Mouse (Mus musculus) erythroblast, adult 5-6 weeks (primary cell): ENCODE results near the gene P3h4. TPM values are rescaled to one million over a fixed set of nuclear protein-coding genes. Genes with fewer than 3 reads are reported as not detected.

Experiments
- ATAC-seq: replicated peaks from 2 replicates; pipeline ENCODE4 v1.8.0; 2016; ENCODE audit warnings: moderate number of reproducible peaks, mild to moderate bottlenecking, moderate TSS enrichment, inconsistent platforms; ENCODE audit not compliant: poor library complexity, low FRiP score, severe bottlenecking
- total RNA-seq, 2 experiments: library from RNA; stranded (forward) in 1 of 2; stranded (reverse) in 1 of 2; fragments of 150-400 nt in 1 of 2; fragments of 200-764, 138-1000 nt in 1 of 2; gene quantifications; 2 replicates each; pipeline versions ENCODE4 v1.2.3 to v1.2.4; 2015 to 2017; ENCODE audit warnings: low replicate concordance in 2 of 2

Gene P3h4
- not detected in 2 replicates for total RNA-seq (2015; ENCODE audit: low replicate concordance)
- total RNA-seq (2017; ENCODE audit: low replicate concordance) = not detected in 2 replicates

DNA sequence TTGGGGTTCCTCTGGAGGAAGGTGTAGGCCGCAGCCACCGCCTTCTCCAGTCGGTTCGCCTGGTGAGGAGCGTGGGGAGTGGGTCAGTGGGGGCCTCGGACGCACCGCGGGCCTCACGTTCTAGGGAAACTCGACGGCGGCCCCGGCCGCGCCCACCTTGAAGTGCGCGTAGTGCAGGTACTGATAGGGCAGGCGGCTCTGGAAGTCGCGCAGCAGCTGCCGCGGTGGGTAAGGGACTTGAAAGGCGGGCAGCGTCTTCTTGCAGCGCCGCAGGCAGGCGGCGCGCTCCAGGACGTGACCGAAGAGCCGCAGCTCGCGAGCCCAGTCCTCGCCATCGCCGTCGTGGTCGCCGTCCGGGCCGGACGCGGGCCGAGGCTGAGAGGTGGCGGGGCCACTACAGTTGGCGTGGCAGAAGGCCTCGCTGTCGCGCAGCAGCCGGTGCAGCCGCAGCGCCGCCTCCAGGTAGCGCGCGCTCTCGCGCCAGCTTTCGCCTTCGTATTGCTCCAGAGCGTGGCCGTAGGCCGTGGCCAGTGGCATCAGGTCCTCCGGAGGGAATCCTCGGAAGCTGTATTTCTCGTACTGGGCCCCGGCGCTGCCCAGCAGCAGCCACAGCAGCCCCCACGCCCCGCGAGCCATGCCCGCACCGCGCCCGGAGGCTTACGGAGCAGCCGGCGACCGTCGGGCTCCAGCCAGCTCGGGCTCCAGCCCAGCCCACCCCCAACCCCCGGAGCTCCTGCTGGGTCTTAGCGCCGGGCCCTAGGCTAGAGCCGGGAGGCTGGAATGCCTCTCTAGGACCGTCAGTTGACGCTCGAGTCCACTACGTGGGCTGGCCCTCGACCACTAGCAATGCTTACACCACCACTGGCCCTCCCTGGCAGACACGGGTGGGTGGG lies at the start of gene P3h4:
Gene P3h4 (minus strand): TSS at position 816 of the 893 bp plus-strand sequence.
- no peak for ATAC-seq

DNA sequence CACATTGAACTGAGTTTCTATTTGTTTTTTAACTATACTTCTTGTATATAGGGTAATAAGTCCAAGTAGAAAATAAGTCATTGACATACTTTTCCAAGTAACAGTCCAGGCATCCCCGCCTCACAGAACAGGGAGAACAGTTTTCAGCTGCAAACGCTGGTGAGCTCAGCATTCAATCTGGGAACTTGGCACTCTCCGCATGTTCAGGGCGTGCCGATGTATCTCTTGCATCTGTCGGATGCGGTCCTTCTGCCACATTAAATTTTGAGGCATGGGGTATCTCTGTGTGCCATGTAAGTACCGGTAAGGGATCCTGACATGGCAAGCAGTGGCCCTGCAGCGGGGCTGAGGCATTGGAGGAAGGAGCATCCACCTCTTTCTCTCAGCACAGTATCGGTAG lies 48.1 kb upstream of the P3h4 start:
- no peak for ATAC-seq

DNA sequence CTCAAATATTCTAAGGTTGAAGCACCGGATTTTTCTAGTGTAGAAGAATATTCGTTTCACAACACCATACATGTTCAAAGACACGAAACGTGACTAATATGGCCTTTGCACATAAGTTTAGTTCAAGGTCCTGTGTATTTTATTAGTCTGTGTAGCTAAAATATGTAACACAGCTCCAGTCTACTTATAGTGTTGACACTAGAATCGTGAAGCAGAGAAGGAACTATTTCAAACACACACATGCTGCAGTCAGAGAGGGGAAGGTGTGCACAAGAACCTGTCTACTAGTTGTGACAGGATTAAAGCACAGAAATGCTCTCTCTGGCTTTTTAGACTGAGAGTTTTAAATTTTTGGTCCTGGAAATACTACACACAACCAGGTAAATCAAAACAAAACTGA lies 43.1 kb upstream of the P3h4 start:
- ATAC-seq = no peak

DNA sequence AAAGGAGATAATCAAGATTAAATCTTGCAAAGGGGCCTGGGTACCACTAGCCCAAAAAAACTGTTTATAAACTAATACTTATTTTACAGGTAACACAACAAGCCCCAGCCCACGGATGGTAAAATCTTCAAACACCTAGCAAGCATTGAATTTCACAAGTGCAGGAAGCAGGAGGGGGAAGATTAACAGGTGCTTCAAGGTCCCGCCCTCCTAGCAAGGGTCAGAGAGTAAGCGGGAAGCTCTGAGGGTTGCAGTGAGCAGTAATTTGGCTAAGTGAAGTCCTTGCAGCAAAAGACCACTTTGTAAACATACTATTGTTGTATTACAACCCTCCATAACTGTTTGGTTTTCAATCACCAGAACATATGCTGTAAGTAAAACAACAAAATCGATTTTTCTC lies 42.6 kb upstream of the P3h4 start:
- ATAC-seq = no peak

DNA sequence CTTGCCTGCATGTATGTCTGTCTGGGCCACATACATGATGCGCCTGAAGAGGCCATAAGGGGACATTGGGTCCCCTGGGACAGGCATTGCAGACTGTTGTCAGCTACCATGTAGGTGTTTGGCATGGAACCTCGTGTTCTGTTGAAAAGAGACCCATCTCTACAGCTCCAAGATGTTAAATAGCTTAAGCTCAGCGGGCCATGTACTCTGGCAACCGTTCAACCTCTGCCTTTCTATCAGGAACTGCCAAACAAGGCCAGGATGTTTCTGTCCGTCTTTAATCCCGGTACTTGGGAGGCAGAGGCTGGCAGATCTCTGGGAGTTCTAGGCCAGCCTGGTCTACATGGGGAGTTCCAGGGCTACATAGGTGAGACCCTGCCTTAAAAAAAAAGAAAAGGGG lies 28.0 kb upstream of the P3h4 start:
- ATAC-seq = no peak

DNA sequence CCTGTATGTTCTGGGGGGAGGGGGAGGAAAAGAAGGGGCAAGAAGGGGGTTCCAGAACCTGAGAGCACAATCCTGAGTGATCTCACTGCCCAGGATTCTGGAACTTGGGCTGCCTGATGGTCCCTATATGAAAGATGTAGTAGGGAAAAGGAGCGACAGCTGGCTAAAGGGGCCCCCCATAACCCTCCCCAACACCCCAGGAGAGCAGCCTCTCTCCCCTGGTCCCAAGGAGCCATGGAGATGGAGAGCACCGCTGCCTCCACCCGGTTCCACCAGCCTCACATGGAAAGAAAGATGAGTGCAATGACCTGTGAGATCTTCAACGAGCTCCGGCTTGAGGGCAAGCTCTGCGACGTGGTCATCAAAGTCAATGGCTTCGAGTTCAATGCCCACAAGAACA lies 27.2 kb upstream of the P3h4 start, which contains the start of the genes Nt5c3b and Klhl10:
Gene Nt5c3b (minus strand): TSS at position 12 of the 400 bp plus-strand sequence.
Gene Klhl10 (plus strand): TSS at position 121 of the 400 bp plus-strand sequence.
- ATAC-seq = no peak

DNA sequence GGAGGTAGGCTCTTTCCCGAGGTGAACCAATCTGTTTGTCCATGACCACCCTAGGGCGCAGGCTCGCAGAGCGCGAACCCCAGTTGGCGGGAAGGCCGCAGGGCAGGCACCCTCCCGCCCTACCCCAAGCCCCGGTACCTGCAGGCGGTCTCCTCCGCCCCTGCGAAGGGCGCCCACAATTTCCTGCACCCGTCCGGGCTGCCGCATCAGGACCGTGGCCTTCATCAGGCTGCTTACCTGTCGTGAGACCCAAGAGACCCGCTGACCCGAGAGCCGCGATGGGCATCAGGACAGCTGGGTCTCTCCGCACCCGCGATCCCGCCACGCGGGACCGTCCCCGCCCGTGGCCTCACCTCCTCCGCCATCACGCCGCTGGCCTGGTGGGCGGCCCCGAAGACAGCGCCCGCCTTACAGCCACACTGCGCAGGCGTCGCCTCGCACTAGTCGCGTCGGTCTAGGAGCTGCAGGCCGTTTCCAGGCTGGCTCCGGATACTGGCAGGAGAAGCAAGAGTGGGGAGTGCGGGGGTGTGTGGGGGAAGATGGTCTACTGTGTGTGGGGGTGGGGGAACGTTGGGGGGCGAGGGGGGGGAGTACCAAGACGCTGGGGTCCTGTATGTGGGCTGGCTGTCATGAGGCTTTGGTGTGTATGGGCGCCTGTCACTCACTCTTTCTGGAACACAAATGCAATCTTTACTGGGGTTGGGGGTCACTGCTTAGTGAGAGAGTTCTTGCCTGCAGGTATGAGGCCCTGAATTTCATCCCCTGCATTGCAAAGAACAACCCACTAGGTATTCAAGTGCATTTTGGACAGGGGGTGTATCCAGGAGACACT lies 26.3 kb upstream of the P3h4 start:
- ATAC-seq = peak; percentile 85

DNA sequence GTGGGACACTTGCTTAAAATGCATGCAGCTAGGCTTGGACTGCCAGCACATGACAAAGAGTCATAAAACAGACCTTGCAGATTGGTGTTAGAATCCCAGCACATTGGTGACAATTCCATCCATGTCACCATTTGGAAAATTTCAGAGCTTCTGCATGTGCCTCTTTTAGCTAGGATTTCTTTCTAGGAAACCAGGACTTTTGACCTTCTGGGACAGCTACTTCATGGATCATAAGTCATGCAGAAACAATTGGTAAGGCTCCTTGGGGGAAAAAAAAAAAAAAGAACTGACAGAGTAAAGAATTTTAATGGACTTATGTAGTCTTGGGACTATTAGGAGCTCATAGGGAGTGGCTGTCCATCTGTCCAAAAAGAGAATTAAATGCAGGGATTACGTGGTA lies 23.3 kb upstream of the P3h4 start:
- ATAC-seq = no peak

DNA sequence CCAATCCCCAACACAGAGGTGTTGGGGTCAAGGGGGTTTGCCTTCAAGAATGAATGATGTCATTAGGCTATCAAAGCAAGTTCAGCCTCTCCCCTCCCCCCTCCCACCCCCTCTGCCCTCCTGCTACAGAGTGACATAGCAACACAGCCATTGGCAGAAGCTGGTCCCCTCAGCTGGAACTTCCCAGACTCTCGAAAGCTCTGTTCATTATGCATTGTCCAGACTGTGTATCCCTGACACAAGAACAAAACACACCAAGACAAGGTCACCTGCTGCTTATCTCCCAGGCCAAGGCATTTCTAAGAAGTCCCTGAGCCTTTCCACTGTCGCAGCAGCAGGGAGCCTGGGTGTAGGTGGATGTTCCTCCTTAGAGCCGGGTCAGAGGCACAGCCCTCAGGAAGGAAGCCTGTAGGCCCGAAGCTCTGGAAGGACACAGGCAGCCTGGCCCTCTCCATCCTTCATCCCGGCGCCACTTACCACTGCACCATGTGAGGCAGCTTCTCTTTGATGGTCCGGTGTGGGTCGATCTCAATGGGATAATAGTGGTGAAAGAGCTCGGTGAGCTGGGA lies 21.1 kb upstream of the P3h4 start:
- no peak for ATAC-seq

DNA sequence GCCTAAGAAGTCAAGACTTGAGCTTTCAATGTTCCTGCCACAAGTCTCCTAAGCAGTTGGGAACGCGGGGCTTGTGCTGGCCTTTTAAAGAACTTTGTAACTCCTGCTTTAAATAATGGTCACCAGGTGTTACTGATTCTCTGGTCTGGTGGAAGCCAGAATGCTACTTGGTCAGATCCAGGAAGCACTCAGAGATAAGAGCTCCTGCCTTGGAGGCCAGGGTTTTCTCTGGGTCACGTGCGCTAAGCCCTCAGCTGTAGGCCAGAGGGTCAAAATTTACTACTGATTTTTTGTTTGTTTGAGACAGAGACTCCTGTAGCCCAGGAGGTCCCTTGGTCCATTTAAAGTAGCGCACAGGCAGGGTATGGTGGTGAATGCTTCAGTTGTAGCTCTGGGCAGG lies 17.4 kb upstream of the P3h4 start:
- ATAC-seq = no peak

DNA sequence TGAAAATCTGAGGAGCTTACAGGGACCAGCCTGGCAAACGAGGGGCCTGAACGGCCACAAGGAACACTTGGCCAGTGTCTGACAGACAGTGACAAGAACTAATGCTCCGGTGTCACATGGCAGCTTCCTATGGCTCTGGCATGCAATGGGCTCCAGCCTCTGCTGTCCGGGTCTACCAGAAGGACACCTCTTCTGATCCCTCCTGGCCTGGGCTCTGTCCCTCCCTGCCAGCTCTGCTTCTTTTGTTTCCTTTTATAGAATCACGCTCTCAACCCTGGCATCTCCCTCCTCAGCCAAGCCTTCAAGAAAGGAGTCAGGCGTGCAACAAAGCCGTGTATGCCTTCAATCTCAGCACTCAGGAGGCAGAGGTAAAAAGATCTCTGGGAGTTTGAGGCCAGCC lies 15.4 kb upstream of the P3h4 start:
- ATAC-seq = no peak

DNA sequence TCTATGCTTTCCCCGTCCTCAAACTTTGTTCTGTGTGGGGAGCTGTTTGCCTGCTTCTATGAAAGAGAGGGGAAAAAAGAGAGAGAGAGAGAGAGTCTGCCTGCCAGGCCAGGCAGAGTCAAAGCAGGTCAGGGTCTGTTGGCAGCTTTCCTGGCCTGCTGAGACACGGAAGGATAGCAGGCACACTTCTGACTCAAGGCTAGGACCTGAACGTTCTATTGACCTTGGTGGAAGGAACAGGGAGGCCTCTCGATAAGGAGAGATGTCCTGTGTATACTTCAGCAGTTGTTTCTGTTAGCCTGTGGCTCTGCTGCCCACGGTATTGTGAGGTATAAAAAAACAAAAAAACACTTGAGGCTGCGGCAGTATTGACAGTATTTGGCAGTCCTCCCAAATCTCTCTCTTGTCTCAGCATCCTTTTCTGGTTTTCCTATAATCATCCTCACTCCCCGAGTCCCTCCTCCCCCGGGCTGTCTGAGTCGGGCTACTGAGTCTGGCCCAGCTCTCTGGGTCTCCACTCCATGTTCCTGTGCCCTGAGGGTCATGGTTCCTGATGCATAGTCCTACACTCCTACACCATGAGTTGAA lies 14.1 kb upstream of the P3h4 start:
- ATAC-seq = no peak

DNA sequence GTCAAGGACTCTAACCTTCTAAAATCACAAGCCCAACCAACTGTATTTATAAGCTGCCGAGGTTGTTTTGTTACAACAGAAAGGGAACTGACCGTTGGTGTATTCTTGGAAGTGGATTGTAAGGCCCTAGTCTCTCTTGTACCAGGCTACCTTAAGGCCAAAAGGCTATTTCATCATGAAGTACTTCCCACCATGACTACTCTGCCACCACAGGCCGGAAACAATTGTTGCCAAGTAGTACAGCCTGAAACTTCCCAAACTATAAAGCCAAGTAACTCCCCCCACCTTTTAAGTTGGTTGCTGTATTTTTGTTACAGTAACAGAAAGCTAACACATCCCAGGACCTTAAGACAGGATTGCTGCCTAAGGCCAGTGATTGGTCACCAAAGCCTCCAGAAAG lies 12.2 kb upstream of the P3h4 start:
- ATAC-seq = no peak

DNA sequence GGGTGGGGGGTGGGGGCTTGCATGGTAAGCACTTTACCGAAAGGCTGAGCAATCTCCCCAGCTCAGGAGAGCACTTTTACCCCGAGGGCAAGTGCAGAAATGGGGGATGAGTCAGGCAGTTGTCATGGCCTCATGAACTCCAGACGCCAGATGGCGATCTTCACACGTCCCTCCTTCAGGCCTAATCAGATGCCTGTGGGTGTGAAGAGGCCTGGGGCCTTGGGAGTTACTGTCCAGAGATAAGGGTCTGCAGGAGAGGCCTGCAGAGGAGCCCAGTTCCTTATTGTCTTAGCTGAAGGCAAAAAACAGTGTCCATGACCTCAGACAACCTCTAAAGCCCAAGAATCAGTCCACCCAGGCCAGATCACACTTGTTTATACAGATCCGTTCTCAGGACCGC lies 11.2 kb upstream of the P3h4 start:
- ATAC-seq = no peak

DNA sequence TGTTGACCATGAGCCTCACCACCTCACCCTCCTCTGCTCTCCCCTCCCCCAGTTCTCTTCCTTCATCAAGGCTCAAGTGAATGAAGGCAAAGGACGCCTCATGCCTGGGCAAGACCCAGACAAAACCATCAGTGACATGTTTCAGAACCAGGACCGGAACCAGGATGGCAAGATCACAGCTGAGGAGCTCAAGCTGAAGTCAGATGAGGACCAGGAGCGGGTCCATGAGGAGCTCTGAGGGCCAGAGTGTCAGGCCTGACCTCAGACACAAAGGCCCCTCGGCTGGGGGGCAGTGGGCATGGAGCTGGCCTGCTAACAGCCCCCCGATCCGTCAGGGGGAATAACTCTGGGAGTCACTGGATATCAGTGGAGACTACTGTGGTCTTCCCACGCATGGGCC lies 9.2 kb upstream of the P3h4 start:
- ATAC-seq = no peak

DNA sequence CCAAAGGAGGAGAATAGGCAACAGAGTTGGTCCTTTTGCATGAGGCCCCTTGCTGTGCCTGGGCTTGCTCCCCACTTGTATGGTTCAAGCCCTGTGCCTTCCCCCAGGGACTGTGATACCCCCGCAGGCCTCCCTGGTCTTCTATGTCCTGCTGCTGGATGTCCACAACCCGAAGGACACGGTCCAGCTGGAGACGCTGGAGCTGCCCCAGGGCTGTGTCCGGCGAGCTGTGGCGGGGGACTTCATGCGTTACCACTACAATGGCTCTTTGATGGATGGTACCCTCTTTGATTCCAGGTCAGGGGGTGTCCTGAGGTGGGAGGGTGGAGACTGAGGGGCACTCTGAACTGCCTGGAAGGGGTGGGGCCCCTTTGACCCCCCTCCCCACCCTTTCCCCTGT lies 6.9 kb upstream of the P3h4 start:
- ATAC-seq = no peak

DNA sequence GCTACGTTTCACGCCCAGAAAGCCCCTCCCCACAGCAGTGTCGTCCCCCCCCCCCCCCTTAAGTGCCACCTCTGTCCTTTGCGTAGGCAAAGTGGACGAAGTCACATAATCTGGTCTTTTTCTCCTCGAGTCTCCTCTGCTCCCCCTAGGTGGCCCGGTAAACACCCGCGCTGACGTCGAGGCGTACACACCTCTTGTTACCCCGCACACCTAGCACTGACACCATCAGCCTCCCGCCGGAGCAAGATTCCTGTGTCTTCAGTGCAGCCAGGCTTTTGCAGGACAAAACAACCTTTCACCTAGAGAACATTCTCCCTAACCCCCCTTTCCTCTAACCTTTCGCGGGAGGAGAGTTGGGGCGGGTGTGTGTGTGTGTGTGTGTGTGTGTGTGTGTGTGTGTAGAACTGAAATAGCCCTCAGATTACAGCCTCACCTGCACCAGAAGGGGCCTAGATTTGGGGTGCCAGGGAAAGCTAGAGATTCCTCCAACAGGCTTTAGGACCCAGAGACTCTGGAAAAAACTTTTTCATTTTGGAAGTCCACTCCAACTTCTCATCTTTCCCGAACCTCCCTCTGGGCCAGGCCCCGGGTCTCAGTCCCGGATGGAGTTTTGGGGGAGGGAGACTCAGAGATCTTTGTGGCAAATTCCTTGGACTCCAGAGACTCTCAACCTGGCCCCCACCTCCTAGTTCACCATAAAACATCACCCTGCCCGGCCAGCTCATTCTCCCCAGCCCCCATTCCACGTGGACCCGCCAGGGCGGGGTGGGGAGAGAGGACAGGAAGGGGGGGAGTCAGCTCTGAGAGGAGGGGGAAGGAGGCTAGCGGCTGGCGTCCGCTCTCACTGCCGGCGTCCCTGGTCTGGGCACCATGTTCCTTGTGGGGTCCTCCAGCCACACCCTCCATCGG lies 532 bp upstream of the P3h4 start, which contains the start of gene Fkbp10:
Gene Fkbp10 (plus strand): TSS at position 784 of the 909 bp plus-strand sequence.
- ATAC-seq = no peak

DNA sequence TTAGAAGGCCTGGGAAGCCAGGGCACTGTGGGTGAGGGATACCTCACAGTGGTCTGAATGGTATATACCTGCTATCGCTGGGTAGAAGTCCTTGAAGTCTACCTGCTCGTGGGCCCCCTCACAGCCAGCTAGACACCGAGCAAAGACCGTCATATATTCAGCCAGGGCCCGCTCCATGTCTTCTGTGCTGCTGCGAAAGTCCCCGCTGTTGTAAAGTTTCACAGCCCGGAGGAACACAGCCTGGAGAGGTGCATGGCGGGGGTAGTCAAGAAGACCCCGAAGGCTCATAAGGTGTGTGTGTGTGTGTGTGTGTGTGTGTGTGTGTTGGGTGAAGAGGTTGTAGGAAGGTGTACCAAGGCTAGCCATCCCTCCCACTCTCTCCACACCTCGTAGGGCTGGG lies 1.1 kb downstream of the P3h4 start:
- no peak for ATAC-seq

DNA sequence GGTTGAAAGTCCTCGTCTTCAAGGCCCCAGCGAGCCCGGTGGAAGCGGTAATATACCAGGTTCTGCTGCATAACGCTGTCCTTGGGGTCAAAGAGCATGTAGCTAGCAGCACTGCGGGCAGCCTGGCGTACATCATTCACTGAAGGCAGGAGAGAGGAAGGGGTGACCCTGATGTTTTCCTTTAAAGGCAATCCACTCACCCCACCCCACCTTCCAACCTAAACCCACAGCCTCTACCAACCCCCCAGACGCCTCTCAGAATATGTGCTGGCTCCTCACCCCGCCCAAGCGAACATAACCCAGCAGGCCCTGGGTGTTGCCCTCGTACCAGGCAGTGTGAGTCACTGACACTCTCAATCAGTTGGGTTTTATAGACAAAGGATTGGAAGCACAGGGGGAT lies 2.9 kb downstream of the P3h4 start:
- ATAC-seq = no peak
